Mouse (Mus musculus): ENCODE measurements around the gene Lypd4.
"Not testable (repeated sequence)": the region's sequence is repeated elsewhere in the genome, so short reads cannot be mapped to it uniquely, and the experiment has no call there.

Lypd4 gene

DNA sequence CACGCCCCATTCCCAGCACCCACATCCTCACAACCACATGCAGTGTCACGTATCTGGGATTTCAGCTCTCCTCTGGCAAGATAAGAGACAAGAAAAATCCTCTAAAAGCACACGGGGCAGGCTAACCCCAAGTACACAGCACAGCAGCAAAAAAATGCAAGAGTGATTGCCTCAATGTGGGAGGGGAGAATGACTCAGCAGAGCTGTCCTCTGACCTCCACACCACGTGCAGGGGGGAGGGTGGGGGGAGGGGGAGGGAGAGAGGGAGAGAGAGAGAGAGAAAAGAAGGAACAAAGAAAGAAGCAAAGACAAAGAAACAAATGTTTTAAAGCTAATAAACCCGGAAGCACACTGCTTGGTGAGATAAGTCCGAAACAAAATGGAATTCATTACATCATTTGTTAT, 18.8 kb downstream of the Lypd4 start:
- in situ Hi-C loops (cut with MseI, MboI) = no loop called here

- in situ Hi-C loops (cut with MseI, MboI) = no loop called here
Observed at GRCm38 (mm10) chr7:24850162-24850561, 19.6 kb downstream of the Lypd4 start.

- in situ Hi-C loops (cut with MseI, MboI) = not testable (repeated sequence)
Observed at GRCm38 (mm10) chr7:24846576-24846975, 23.2 kb downstream of the Lypd4 start.

DNA sequence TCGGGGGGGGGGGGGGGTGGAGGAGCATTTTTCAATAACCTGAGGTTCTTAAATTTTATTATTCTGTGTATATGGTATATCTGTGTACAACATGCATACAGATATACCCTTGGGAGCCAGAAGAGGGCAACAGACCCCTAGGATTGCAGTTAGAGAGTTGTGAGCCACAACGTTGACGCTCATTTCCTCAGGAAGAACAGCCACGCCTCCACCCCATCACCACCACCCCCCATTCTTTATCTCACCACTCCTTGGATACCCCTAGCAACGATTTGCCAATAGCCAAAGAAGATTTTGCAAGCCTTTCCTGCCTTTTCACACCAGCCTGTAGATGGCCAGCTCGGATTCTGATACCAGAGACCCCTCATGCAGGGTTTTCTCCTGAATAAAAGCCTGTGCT, 24.0 kb downstream of the Lypd4 start:
- in situ Hi-C loops (cut with MseI, MboI) = no loop called here

GRCm38 (mm10) chr7:24845181-24845580, 24.6 kb downstream of the Lypd4 start:
- in situ Hi-C loops (cut with MseI, MboI) = no loop called here

DNA sequence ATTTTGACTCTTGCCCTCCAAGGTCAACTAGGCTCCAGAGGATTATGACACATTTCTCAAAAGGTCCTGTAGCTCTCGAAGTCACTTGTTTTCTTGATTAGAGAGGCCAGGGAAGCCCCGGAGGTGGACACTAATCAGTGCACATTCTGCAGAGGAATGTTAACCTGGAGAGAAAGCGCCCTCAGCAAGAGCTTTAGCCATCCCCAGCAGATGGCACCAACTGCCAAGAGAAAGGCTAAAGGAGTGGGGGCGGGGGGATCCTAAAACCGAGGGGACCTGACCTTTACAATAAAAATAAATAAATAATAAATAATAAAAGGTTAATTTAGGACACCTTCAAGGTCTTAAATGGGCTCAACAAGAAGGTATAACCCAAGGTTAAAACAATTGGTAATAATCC, 25.6 kb downstream of the Lypd4 start:
- in situ Hi-C loops (cut with MseI, MboI) = no loop called here

DNA sequence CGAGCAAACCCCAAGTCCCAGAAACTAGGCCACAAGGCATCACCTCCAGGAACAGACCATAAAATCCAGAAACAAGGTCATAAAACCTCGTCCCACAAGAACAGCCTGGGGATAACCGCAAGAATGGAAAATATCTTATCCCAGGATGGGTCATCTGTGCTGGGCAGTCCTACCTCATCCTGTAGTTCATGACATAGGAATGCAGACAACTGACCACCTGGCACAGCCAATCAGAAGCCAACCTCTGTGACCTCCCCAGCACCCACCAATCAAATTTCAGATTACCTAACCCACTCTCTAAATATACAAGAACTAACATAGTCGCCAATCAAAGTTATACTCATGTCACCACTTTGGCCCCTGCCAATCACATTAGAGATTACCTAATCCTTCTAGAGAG, 28.7 kb downstream of the Lypd4 start:
- in situ Hi-C loops (cut with MseI, MboI) = no loop called here

DNA sequence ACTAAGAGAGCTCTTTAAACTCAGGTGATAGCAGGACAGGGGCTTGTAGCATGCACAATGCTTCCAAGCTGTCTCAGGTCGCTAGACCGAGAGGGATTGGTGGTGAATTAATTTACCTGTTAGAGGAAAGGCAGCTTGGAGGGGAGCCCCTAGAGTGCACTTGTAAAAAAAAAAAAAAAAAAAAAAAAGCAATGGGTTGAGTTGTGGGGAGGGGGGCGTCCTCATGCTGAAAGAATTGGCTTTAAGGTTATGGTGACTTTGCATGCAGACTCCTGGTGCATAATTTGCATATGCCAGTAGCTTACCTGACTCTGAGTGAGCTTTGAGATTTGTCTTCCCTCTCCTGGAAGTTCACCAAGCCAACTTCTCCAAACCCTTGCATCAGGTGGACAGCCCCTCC, 29.4 kb downstream of the Lypd4 start:
- in situ Hi-C loops (cut with MseI, MboI) = no loop called here

DNA sequence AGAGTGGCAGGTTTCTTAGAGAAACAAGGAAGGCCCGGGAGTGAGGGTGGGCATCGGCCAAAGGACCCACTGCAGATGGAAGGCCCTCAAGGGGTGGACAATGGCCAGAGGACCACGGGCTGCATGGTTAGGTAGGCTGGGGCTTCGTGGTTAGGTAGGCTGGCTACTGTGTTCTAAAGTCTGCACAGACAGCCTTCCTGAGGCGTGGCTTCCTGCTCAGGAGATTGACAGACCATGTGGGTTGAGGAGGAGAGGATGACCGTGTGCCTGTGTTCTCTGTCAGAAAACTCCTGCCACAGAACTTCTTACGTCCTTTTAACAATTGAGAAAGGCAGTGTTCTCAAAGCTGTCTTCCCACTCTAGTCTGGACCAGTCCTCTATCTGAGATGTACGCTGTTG, 30.3 kb downstream of the Lypd4 start:
- in situ Hi-C loops (cut with MseI, MboI) = loop anchor here in 1 of 2 experiments (10.0 kb wide), 1 partner anchor 735 kb away; no protein-coding TSS in a partner anchor

GRCm38 (mm10) chr7:24838732-24839409, 30.9 kb downstream of the Lypd4 start:
- in situ Hi-C loops (cut with MseI, MboI) = loop anchor here in 1 of 2 experiments (10.0 kb wide), 1 partner anchor 736 kb away; no protein-coding TSS in a partner anchor

GRCm38 (mm10) chr7:24827181-24827580, 42.6 kb downstream of the Lypd4 start:
- in situ Hi-C loops (cut with MseI, MboI) = loop anchor here in 1 of 2 experiments (10.0 kb wide), 1 partner anchor 138 kb away; no protein-coding TSS in a partner anchor

- in situ Hi-C loops (cut with MseI, MboI) = loop anchor here in 1 of 2 experiments (10.0 kb wide), 1 partner anchor 140 kb away; no protein-coding TSS in a partner anchor
Observed at GRCm38 (mm10) chr7:24824452-24824851, 45.3 kb downstream of the Lypd4 start.

DNA sequence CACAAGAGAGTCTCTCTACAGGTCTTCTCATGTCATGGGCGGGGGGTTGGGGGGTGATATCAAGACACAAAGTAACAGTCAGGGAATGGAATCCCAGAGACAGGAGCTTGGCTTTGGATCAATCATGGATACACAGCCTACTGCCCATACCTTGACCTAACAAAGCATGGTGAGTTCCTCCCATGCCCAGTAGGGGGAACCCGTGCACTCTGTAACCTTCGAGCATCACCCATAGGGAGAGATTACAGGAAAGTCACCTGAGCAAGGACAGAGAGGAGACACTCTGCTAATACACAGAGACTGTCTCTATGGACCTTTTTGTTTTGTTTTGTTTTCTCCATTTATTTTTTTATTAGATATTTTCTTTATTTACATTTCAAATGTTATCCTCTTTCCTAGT, 52.2 kb downstream of the Lypd4 start:
- in situ Hi-C loops (cut with MseI, MboI) = loop anchor here in 1 of 2 experiments (10.0 kb wide), 1 partner anchor 147 kb away; no protein-coding TSS in a partner anchor

All from mouse trophoblast stem cell (cell line).